Mouse (Mus musculus) hindbrain, embryonic 10.5 days (tissue): ENCODE data around the gene Pla2g2d. TPM values are rescaled to one million over a fixed set of nuclear protein-coding genes. Genes with fewer than 3 reads are reported as not detected.
"Not testable (repeated sequence)": the region's sequence is repeated elsewhere in the genome, so short reads cannot be mapped to it uniquely, and the experiment has no call there.

Source experiments
- DNase-seq: peaks from one replicate; pipeline ENCODE4 v3.0.0-alpha.2; 2017; ENCODE audit warnings: low spot score
- H3K27ac ChIP-seq: fragments of 300-500 bp; sonication (generic); 2 replicates; pipeline ENCODE4 v1.5.1; 2016; ENCODE audit warnings: mild to moderate bottlenecking, moderate library complexity
- H3K27me3 ChIP-seq: fragments of 300-500 bp; sonication (generic); 2 replicates; pipeline ENCODE4 v1.6.1; 2016; ENCODE audit warnings: mild to moderate bottlenecking; ENCODE audit not compliant: poor library complexity, insufficient read depth, severe bottlenecking
- H3K36me3 ChIP-seq: fragments of 300-500 bp; sonication (generic); 2 replicates; pipeline ENCODE4 v1.6.1; 2016; ENCODE audit warnings: mild to moderate bottlenecking, moderate library complexity
- H3K4me1 ChIP-seq: fragments of 300-500 bp; sonication (generic); replicated peaks from 2 replicates; pipeline ENCODE4 v1.6.1; 2016; ENCODE audit warnings: mild to moderate bottlenecking
- H3K4me3 ChIP-seq: fragments of 300-500 bp; sonication (generic); 2 replicates; pipeline ENCODE4 v1.5.1; 2016; ENCODE audit warnings: mild to moderate bottlenecking, moderate library complexity
- H3K9me3 ChIP-seq: fragments of 300-500 bp; sonication (generic); 2 replicates; pipeline ENCODE4 v1.6.1; 2016; ENCODE audit warnings: mild to moderate bottlenecking, moderate library complexity
- WGBS: fragments of 180-500 bp; shearing (Covaris S2); methylation state at CpG from one replicate; pipeline ENCODE4 v1.1.7; 2016; 5-methylcytosine and 5-hydroxymethylcytosine counted together
- polyA plus RNA-seq: library from polyadenylated mRNA; unstranded; fragments of >200 nt; fragmentation: Nextera tagmentation; extraction: Ambion mirVana; gene quantifications from 2 replicates; pipeline ENCODE4 v1.2.1, GENCODE M21; 2016

Gene Pla2g2d
- polyA plus RNA-seq, 1 experiment from 2014 or later, result 1.4 TPM

DNA sequence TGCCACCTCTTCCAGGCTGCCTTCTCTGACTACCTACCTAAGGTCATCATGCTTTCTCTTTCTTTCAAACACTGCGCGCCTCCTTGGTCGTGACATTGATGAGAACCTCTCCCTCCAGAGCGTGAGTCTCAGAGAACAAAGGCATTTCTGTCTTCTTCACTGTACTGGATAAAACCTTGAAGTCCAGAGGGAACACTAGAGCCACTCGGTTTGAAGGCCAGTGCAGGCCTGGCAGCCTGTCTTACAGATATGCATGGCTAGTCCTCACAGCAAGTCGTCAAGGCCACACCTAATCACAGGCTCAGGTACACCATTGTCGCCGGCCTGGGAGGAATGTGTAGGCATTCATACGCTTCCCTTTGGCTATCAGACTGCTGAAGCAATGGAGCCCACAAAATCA, 40.6 kb downstream of the Pla2g2d start:
- no peak overlapping the region for H3K27ac ChIP-seq
- H3K4me1 ChIP-seq, result peaks cover 8% of the 10 kb centered on the region
- WGBS, result 87% methylated on average over 9 of the region's 9 CpGs
- DNase-seq, result no peak
- no peak overlapping the region for H3K4me3 ChIP-seq
- H3K27me3 ChIP-seq, result 0 out of 2 replicates have a peak, but pooled peaks cover 4% of the 10 kb centered on the region
- H3K36me3 ChIP-seq, result no peaks in the 10 kb centered on the region
- no peaks in the 10 kb centered on the region for H3K9me3 ChIP-seq

DNA sequence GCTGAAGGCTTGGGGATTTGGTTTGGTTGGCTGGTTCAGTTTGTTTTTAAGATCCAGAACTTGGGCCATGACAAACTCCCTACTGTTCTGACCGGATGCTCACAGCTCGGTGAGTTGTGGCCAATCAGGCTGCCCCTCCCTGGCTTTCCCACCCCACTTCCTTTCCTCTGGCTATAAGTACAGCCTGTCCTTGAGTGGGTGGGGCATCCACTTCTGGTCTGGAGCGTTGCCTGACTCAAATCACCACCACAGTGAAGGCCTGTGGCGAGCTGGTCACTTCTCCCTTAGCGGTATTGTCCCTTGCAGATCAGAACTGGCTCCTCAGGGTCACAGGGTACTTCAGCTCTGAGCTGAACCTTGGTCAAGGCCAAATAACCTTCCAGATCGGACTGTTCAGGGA, 42.2 kb downstream of the Pla2g2d start:
- Histone ChIP-seq H3K9me3 (peaks cover 8% of the 10 kb centered on the region; the same call in 1 of the 2 replicates), H3K27ac (no peak overlapping the region), H3K4me3 (no peak overlapping the region), H3K4me1 (peaks cover 8% of the 10 kb centered on the region), H3K27me3 (0 out of 2 replicates have a peak, but pooled peaks cover under 1% of the 10 kb centered on the region), H3K36me3 (no peaks in the 10 kb centered on the region)
- 82% methylated on average over 6 of the region's 6 CpGs for WGBS
- no peak for DNase-seq

- Histone ChIP-seq H3K27ac (peak overlapping the region; percentile 23; the same call in 1 of the 2 replicates), H3K4me3 (no peak overlapping the region), H3K9me3 (peaks cover 17% of the 10 kb centered on the region; the same call in 1 of the 2 replicates), H3K4me1 (peaks cover 8% of the 10 kb centered on the region), H3K36me3 (no peaks in the 10 kb centered on the region), H3K27me3 (no peaks in the 10 kb centered on the region)
- 47% methylated on average over 8 of the region's 8 CpGs for WGBS
- DNase-seq, result no peak
Observed at GRCm38 (mm10) chr4:138819101-138819500, 43.6 kb downstream of the Pla2g2d start.

- no peaks in the 10 kb centered on the region for H3K36me3 ChIP-seq
- no peaks in the 10 kb centered on the region for H3K27me3 ChIP-seq
- WGBS, result 92% methylated on average over 2 of the region's 2 CpGs
- peaks cover 17% of the 10 kb centered on the region; the same call in 1 of the 2 replicates for H3K9me3 ChIP-seq
- no peak overlapping the region for H3K4me3 ChIP-seq
- H3K27ac ChIP-seq, result no peak overlapping the region
- H3K4me1 ChIP-seq, result peaks cover 8% of the 10 kb centered on the region
- no peak for DNase-seq
Observed at GRCm38 (mm10) chr4:138821036-138821435, 45.5 kb downstream of the Pla2g2d start.

GRCm38 (mm10) chr4:138824161-138824560, 48.6 kb downstream of the Pla2g2d start:
- not testable (repeated sequence) for H3K36me3 ChIP-seq, H3K27ac ChIP-seq, H3K4me1 ChIP-seq, H3K4me3 ChIP-seq, H3K27me3 ChIP-seq, DNase-seq
- peaks cover 17% of the 10 kb centered on the region; the same call in 1 of the 2 replicates for H3K9me3 ChIP-seq
- 83% methylated on average over 2 of the region's 2 CpGs for WGBS

DNA sequence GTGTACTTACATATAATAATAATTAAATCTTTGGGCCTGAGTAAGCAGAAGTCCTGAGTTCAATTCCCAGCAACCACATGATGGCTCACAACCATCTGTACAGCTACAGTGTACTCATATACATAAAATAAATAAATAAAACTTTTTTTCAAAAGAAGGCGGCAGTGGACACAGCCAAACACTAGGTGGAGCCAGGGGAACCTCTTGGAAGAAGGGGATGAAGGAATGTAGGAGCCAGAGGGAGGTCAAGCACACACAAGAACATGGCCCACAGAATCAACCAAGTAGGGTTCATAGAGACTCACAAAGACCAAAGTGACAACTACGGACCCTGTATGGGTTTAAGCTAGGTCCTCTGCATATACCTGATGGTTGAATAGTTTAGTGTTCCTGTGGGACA, 49.1 kb downstream of the Pla2g2d start:
- no peaks in the 10 kb centered on the region; the same call in 1 of the 2 replicates for H3K27me3 ChIP-seq
- DNase-seq, result no peak
- 85% methylated on average over 2 of the region's 2 CpGs for WGBS
- no peak overlapping the region for H3K4me3 ChIP-seq
- peaks cover under 1% of the 10 kb centered on the region; the same call in 1 of the 2 replicates for H3K4me1 ChIP-seq
- H3K9me3 ChIP-seq, result peaks cover 17% of the 10 kb centered on the region; the same call in 1 of the 2 replicates
- no peaks in the 10 kb centered on the region for H3K36me3 ChIP-seq
- no peak overlapping the region for H3K27ac ChIP-seq

DNA sequence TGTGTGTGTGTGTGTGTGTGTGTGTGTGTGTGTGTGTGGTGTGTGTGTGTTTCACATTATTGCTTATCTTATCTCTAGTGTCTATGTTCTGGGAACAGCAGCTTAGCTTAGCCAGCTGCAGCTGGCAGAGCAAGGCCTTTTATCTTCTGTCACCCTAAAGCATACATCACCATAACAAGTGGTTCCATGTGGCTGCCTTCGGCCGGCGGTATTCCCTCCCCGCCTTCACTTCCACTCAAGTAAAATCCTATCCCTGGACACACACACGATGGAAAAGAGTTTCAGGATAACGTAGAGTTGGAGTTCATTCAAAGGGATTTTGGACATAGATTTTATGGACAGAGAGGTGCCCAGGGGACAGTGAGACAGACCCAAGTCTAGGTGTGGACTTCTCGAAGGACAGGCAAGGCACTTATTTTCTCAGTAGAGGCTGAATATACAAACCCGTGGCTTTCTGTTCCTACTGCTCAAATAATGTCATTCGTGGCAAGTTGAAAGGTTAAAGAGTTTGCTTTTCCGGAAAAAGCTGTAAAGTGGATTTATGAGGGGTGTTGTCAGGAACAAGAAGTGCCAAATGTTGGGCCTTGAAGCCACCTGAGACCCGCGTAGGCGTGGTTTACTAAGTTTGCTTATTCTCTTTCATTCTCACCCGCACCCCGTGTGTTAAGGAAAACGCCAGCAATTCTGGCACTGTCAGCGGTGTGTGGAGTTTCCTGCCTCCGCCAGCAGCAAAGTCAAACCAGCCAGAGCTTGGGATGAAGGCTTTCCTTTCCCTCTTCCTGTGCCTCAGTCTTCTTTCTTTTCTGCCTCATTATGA, 50.4 kb downstream of the Pla2g2d start:
- DNase-seq, result no peak
- 74% methylated on average over 18 of the region's 18 CpGs for WGBS

DNA sequence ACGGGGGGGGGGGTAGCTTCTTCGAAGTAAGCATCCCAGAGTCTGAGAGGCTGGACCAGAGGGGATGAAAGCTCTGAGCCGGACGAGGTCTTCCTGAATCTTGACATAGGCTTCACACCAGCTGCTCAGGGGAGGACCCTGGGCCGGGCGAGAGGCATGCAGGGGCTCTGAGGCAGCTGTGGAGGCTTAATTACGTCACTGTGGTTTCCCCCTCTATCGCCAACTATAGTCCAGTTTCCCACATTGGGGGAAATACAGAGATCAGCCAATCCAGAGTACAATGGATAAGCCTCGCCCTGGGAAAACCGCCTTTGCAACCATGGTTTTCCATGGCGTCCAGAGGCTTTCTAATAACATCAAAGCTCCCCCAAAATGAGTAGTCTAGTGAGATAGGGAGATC, 51.6 kb downstream of the Pla2g2d start:
- Histone ChIP-seq H3K27me3 (peaks cover 3% of the 10 kb centered on the region), H3K36me3 (no peaks in the 10 kb centered on the region), H3K4me3 (no peak overlapping the region), H3K9me3 (peaks cover 15% of the 10 kb centered on the region; the same call in 1 of the 2 replicates), H3K27ac (no peak overlapping the region), H3K4me1 (peaks cover 6% of the 10 kb centered on the region; the same call in 1 of the 2 replicates)
- 70% methylated on average over 11 of the region's 11 CpGs for WGBS
- no peak for DNase-seq

More for the DNA sequence above, 50.4 kb downstream of the Pla2g2d start:
- Histone ChIP-seq H3K4me3 (no peak overlapping the region), H3K9me3 (peaks cover 17% of the 10 kb centered on the region; the same call in 1 of the 2 replicates), H3K36me3 (no peaks in the 10 kb centered on the region), H3K27me3 (no peaks in the 10 kb centered on the region; the same call in 1 of the 2 replicates), H3K4me1 (peaks cover 6% of the 10 kb centered on the region; the same call in 1 of the 2 replicates), H3K27ac (no peak overlapping the region)

Other genes starting within 250 kb of the Pla2g2d start
- gene Vwa5b1, start 139.9 kb upstream of the Pla2g2d start, polyA plus RNA-seq, result 0.67 and 0.80 TPM in 2 replicates
- 0.89 and 0.95 TPM in 2 replicates for gene Pla2g2c, start 50.9 kb upstream of the Pla2g2d start, polyA plus RNA-seq
- 2.3 and 4.6 TPM in 2 replicates for gene Ubxn10, start 38.6 kb upstream of the Pla2g2d start, polyA plus RNA-seq
- gene Pla2g2f, start 18.1 kb upstream of the Pla2g2d start, polyA plus RNA-seq, result 0.84 and 1.2 TPM in 2 replicates
- 0.19 TPM in 1 of 2 replicates, not detected in the other for gene Pla2g5, start 87.7 kb downstream of the Pla2g2d start, polyA plus RNA-seq
- gene Gm13030, start 98.2 kb downstream of the Pla2g2d start, polyA plus RNA-seq, result not detected in 2 replicates
- not detected in 2 replicates for gene Pla2g2e, start 102.2 kb downstream of the Pla2g2d start, polyA plus RNA-seq
- 2.4 and 3.0 TPM in 2 replicates for gene Otud3, start 138.2 kb downstream of the Pla2g2d start, polyA plus RNA-seq
- not detected in 2 replicates for gene Rnf186, start 191.4 kb downstream of the Pla2g2d start, polyA plus RNA-seq
- gene Tmco4, start 197.2 kb downstream of the Pla2g2d start, polyA plus RNA-seq, result 0.70 and 1.1 TPM in 2 replicates